Mouse (Mus musculus): ENCODE results near the gene Tjp2. TPM values are rescaled to one million over a fixed set of nuclear protein-coding genes. Genes with fewer than 3 reads are reported as not detected.

Tjp2 gene
- polyA plus RNA-seq, 1 experiment from 2014 or later = 31.0 TPM

- Histone ChIP-seq H3K9ac (no peak overlapping the region), H3K4me3 (replicated peaks) (no peak overlapping the region), H3K27me3 (no peaks in the 10 kb centered on the region), H3K36me3 (replicated peaks) (no peaks in the 10 kb centered on the region), H3K27ac (no peak overlapping the region), H3K9me3 (no peaks in the 10 kb centered on the region), H3K4me2 (no peak overlapping the region), H3K4me1 (peaks cover 4% of the 10 kb centered on the region; the same call in 1 of the 2 replicates)
- WGBS = 86% methylated on average over 4 of the region's 4 CpGs
- no peak for ATAC-seq (ENCODE audit: low FRiP score)
Observed at GRCm38 (mm10) chr19:24063585-24063984, 161.2 kb downstream of the Tjp2 start.

DNA sequence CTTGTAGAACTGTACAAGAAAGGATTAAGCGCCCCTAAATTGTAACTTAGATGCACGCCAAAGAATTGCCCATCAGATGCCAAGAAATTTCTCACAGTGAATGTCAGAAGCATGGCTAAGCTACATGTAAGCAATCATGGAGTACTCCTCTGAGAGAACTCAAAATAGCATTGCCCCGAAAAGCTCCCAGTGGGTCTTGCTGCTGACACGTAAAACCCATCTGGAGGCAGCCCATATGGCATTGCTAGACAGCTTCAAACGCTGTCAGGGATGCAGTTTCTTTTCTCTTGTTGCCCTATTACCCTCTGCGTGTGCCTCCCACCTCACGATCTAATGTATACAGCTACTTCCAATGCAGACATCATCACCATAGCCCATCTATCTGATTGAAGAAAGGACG lies 166.0 kb downstream of the Tjp2 start:
- Histone ChIP-seq H3K9ac (no peak overlapping the region), H3K27ac (no peak overlapping the region), H3K4me1 (no peaks in the 10 kb centered on the region), H3K9me3 (no peaks in the 10 kb centered on the region), H3K4me2 (no peak overlapping the region), H3K27me3 (no peaks in the 10 kb centered on the region), H3K4me3 (replicated peaks) (no peak overlapping the region), H3K36me3 (replicated peaks) (no peaks in the 10 kb centered on the region)
- no peak for ATAC-seq (ENCODE audit: low FRiP score)
- WGBS = 91% methylated on average over 8 of the region's 8 CpGs

- Histone ChIP-seq H3K9me3 (no peaks in the 10 kb centered on the region), H3K4me3 (replicated peaks) (no peak overlapping the region), H3K27ac (no peak overlapping the region), H3K9ac (no peak overlapping the region), H3K36me3 (replicated peaks) (no peaks in the 10 kb centered on the region), H3K27me3 (no peaks in the 10 kb centered on the region), H3K4me2 (no peak overlapping the region), H3K4me1 (no peaks in the 10 kb centered on the region)
- 91% methylated on average over 5 of the region's 5 CpGs for WGBS
- no peak for ATAC-seq (ENCODE audit: low FRiP score)
Observed at GRCm38 (mm10) chr19:24058021-24058420, 166.8 kb downstream of the Tjp2 start.

DNA sequence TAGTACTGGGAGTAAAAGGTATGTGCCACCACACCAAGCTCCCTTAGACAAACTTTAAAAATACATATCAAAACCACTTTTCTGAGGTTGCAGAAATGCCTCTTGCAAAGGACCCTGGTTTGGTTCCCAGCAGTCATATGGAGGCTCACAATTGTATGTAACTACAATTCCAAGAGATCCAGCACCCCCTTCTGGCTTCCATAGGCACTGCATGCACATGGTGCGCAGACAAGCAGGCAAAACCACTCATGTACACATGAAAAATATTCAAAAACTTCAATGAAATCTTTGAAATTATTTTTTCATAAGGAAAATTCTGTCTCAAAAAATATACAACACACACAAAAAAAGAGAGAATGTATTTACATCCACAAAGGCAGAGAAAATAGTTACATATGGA lies 167.9 kb downstream of the Tjp2 start:
- H3K27me3 ChIP-seq = no peaks in the 10 kb centered on the region
- H3K9me3 ChIP-seq = no peaks in the 10 kb centered on the region
- no peak for ATAC-seq (ENCODE audit: low FRiP score)
- H3K27ac ChIP-seq = no peak overlapping the region
- no peak overlapping the region for H3K9ac ChIP-seq
- WGBS = 97% methylated on average over 1 of the region's 1 CpGs
- H3K4me3 ChIP-seq (replicated peaks) = no peak overlapping the region
- no peaks in the 10 kb centered on the region for H3K4me1 ChIP-seq
- H3K36me3 ChIP-seq (replicated peaks) = no peaks in the 10 kb centered on the region
- no peak overlapping the region for H3K4me2 ChIP-seq

GRCm38 (mm10) chr19:24054904-24055303 lies 169.9 kb downstream of the Tjp2 start:
- WGBS = 79% methylated on average over 2 of the region's 2 CpGs
- ATAC-seq (ENCODE audit: low FRiP score) = no peak

GRCm38 (mm10) chr19:24054265-24054664 lies 170.6 kb downstream of the Tjp2 start:
- Histone ChIP-seq H3K36me3 (replicated peaks) (no peaks in the 10 kb centered on the region), H3K4me3 (replicated peaks) (no peak overlapping the region), H3K9ac (no peak overlapping the region), H3K4me1 (no peaks in the 10 kb centered on the region), H3K27me3 (no peaks in the 10 kb centered on the region), H3K9me3 (no peaks in the 10 kb centered on the region), H3K4me2 (no peak overlapping the region), H3K27ac (no peak overlapping the region)
- no peak for ATAC-seq (ENCODE audit: low FRiP score)
- WGBS = 79% methylated on average over 5 of the region's 5 CpGs

More at GRCm38 (mm10) chr19:24054904-24055303, 169.9 kb downstream of the Tjp2 start:
- no peaks in the 10 kb centered on the region for H3K27me3 ChIP-seq
- H3K9ac ChIP-seq = no peak overlapping the region
- H3K4me1 ChIP-seq = no peaks in the 10 kb centered on the region
- H3K4me3 ChIP-seq (replicated peaks) = no peak overlapping the region
- H3K9me3 ChIP-seq = no peaks in the 10 kb centered on the region
- H3K36me3 ChIP-seq (replicated peaks) = no peaks in the 10 kb centered on the region
- no peak overlapping the region for H3K4me2 ChIP-seq
- H3K27ac ChIP-seq = no peak overlapping the region

DNA sequence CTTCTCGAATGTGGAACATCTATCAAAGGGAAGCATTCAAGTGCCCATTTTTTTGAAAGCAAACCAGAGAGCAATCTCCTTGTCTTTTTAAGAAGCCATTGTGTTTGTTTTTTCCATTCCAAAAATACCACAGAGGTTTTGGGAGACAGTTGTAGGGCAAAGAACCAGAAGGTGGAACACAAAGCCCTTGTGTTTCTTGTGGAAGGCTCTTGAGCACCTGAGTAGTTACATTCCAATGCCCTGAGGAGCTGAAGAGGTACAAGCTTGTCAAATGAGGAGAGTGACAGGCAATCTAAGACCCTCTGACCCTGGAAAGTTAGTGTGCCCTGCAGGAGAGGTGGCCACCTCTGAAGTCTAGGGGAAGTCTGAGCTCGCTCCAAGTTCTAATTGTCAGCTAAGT lies 174.3 kb downstream of the Tjp2 start:
- 82% methylated on average over 2 of the region's 2 CpGs for WGBS
- no peak overlapping the region for H3K27ac ChIP-seq

GRCm38 (mm10) chr19:24049329-24049728 lies 175.5 kb downstream of the Tjp2 start:
- Histone ChIP-seq H3K27ac (no peak overlapping the region), H3K36me3 (replicated peaks) (no peaks in the 10 kb centered on the region), H3K9ac (no peak overlapping the region), H3K4me1 (no peaks in the 10 kb centered on the region), H3K4me2 (no peak overlapping the region), H3K9me3 (no peaks in the 10 kb centered on the region), H3K27me3 (no peaks in the 10 kb centered on the region), H3K4me3 (replicated peaks) (no peak overlapping the region)
- WGBS = 88% methylated on average over 3 of the region's 3 CpGs
- no peak for ATAC-seq (ENCODE audit: low FRiP score)

More for the DNA sequence above, 174.3 kb downstream of the Tjp2 start:
- H3K4me1 ChIP-seq = no peaks in the 10 kb centered on the region
- H3K9me3 ChIP-seq = no peaks in the 10 kb centered on the region
- no peak overlapping the region for H3K4me2 ChIP-seq
- ATAC-seq (ENCODE audit: low FRiP score) = no peak
- H3K27me3 ChIP-seq = no peaks in the 10 kb centered on the region
- H3K4me3 ChIP-seq (replicated peaks) = no peak overlapping the region
- no peak overlapping the region for H3K9ac ChIP-seq
- H3K36me3 ChIP-seq (replicated peaks) = no peaks in the 10 kb centered on the region

DNA sequence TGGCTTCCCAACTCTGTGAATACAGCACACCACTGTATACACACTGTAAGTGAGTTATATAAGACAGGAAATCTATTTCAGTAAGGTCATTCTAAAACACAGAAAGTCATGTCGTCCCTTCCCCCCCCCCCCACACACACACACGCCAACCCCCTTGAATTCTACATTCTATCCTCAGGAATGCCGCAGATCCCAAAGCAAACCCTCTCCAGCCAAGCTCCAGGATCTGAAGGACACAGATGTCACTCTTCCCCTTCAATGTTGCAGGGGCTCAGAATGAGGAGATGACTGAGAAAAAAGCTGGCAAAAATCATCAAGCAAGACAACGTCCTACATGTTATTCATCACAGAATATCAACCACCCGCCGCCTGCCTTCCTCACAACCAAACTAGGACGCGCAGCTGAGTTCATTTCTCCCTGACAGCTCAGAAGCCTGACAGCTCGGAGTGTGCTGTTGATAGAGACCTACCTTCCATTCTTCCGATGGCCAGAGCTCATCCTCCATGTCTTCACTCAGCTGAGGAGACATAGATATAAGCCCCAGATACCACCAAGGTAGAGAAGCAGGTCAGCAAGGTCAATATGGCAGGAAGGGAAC lies 178.3 kb downstream of the Tjp2 start:
- H3K4me1 ChIP-seq = no peaks in the 10 kb centered on the region
- no peaks in the 10 kb centered on the region for H3K36me3 ChIP-seq (replicated peaks)
- no peak overlapping the region for H3K4me3 ChIP-seq (replicated peaks)
- H3K27me3 ChIP-seq = no peaks in the 10 kb centered on the region
- H3K9me3 ChIP-seq = no peaks in the 10 kb centered on the region
- H3K4me2 ChIP-seq = no peak overlapping the region
- no peak for ATAC-seq (ENCODE audit: low FRiP score)
- H3K9ac ChIP-seq = no peak overlapping the region
- no peak overlapping the region for H3K27ac ChIP-seq
- WGBS = 90% methylated on average over 10 of the region's 10 CpGs

Other genes with a start within 250 kb of the Tjp2 start
- gene Fam189a2, start 194.0 kb downstream of the Tjp2 start, polyA plus RNA-seq (2016; fragmentation: Nextera tagmentation; extraction: Ambion mirVana) = 0.47 and 0.63 TPM in 2 replicates
- gene Fxn, start 55.6 kb upstream of the Tjp2 start, polyA plus RNA-seq (2016; fragmentation: Nextera tagmentation; extraction: Ambion mirVana) = 52.2 and 57.2 TPM in 2 replicates